ENCODE assay signal across 15 mouse cellular contexts in the genomic region with DNA sequence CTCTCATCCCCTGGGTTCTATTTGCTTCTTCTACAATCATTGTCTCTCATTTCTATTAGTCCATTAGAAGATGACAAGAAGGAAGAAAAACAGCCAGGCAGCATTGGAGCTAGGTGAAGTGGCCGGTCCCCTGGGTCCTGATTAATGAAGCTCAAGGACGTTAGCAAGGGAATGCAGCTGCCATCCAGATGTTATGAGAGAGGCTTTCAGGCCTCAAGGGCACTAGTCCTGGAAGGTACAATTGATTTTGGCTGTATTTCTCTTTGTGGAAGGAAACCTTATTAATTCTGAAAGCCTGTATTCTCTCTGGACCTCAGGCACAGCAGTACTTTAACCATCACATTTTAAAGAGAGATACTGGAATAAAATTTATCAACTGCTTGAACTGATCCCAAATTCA. TPM values are rescaled to one million over a fixed set of nuclear protein-coding genes. Genes with fewer than 3 reads are reported as not detected.
A peak's percentile ranks its signal among the peaks of the same experiment; 100 is the strongest.
DNase-seq lines count a peak whose midpoint lies in the region; ATAC-seq lines count a peak whose summit lies in the region.
"Had no signal": no experiment of that assay in that cellular context is flagged by ENCODE, and none has a peak within 500 bp of the region (broad histone marks: within the 10 kb centered on the region; RNA-seq: fewer than 3 reads in every experiment).

No protein-coding gene starts in this region.

- DNase-seq in adrenal gland, adult (ENCODE audit: inconsistent age in 2 of 2, low spot score in 1 of 2) = peak; percentile 10 to 49
- no peak for DNase-seq in adrenal gland, adult 18-20 months (ENCODE audit: low spot score in 2 of 2)
- DNase-seq in 3134 (ENCODE audit: extremely low read depth, insufficient read length, low spot score) = peak; percentile 13
- no peak for DNase-seq in spleen, adult 12 weeks (ENCODE audit: low spot score)
- no peak for DNase-seq in lung, adult 18-20 months
- DNase-seq in cerebellum, adult 9-11 months = no peak
- DNase-seq: kidney, postnatal 25 days had no signal

- no peaks in the 10 kb centered on the region for H3K36me3 ChIP-seq in hindbrain, embryonic 12.5 days
- no peaks in the 10 kb centered on the region for H3K36me3 ChIP-seq in midbrain, embryonic 12.5 days
- H3K36me3 ChIP-seq: embryonic facial prominence, embryonic 13.5 days; G1E; lung, embryonic 15.5 days had no signal

- H3K4me1 ChIP-seq in hindbrain, embryonic 12.5 days = no peaks in the 10 kb centered on the region; the same call in 1 of the 2 replicates
- no peaks in the 10 kb centered on the region for H3K4me1 ChIP-seq in midbrain, embryonic 12.5 days
- H3K4me1 ChIP-seq: lung, embryonic 15.5 days had no signal

- peak; percentile 38; the same call in 1 of the 2 replicates for ATAC-seq in hindbrain, embryonic 12.5 days (ENCODE audit: low FRiP score)
- ATAC-seq in midbrain, embryonic 12.5 days (ENCODE audit: low FRiP score, low read depth) = peak; percentile 67
- ATAC-seq: activated CD4-positive, CD25-positive, alpha-beta regulatory T cell, adult 4 months; forebrain, embryonic 16.5 days had no signal

- no peak overlapping the region for H3K9ac ChIP-seq in hindbrain, embryonic 12.5 days
- H3K9ac ChIP-seq in midbrain, embryonic 12.5 days (replicated peaks) = no peak overlapping the region
- H3K9ac ChIP-seq: embryonic facial prominence, embryonic 13.5 days; lung, embryonic 15.5 days had no signal

- no peak overlapping the region for H3K27ac ChIP-seq in hindbrain, embryonic 12.5 days
- H3K27ac ChIP-seq in midbrain, embryonic 12.5 days (replicated peaks) = no peak overlapping the region; the same call in 1 of the 2 replicates
- H3K27ac ChIP-seq: embryonic facial prominence, embryonic 13.5 days; lung, embryonic 15.5 days had no signal

- H3K27me3 ChIP-seq in hindbrain, embryonic 12.5 days = no peaks in the 10 kb centered on the region
- H3K27me3 ChIP-seq in midbrain, embryonic 12.5 days = no peaks in the 10 kb centered on the region
- H3K27me3 ChIP-seq: embryonic facial prominence, embryonic 13.5 days; lung, embryonic 15.5 days had no signal

- WGBS in hindbrain, embryonic 12.5 days = 71% methylated on average over 2 of the region's 2 CpGs
- 64% methylated on average over 2 of the region's 2 CpGs for WGBS in midbrain, embryonic 12.5 days

- H3K4me3 ChIP-seq in hindbrain, embryonic 12.5 days = no peak overlapping the region
- no peak overlapping the region for H3K4me3 ChIP-seq in midbrain, embryonic 12.5 days
- H3K4me3 ChIP-seq: embryonic facial prominence, embryonic 13.5 days; lung, embryonic 15.5 days had no signal

- no peak overlapping the region for H3K4me2 ChIP-seq in hindbrain, embryonic 12.5 days (replicated peaks)
- no peak overlapping the region for H3K4me2 ChIP-seq in midbrain, embryonic 12.5 days (replicated peaks)
- H3K4me2 ChIP-seq: embryonic facial prominence, embryonic 13.5 days; heart, embryonic 11.5 days; lung, embryonic 15.5 days had no signal

- no peaks in the 10 kb centered on the region for H3K9me3 ChIP-seq in hindbrain, embryonic 12.5 days (replicated peaks)
- H3K9me3 ChIP-seq in midbrain, embryonic 12.5 days = no peaks in the 10 kb centered on the region
- H3K9me3 ChIP-seq: embryonic facial prominence, embryonic 13.5 days; G1E; lung, embryonic 15.5 days had no signal

RNA-seq across cellular contexts. Expression of gene Cubn, which starts 41.1 kb away (rescaled TPM):
- total RNA-seq in adrenal gland, adult 18-20 months (2021) = under 1 TPM; 0.19 to 0.36 TPM
- polyA plus RNA-seq in hindbrain, embryonic 12.5 days (2016; fragmentation: Nextera tagmentation; extraction: Ambion mirVana) = 0.29 and 0.32 TPM in 2 replicates
- 0.41 and 0.89 TPM in 2 replicates for polyA plus RNA-seq in midbrain, embryonic 12.5 days (2016; fragmentation: Nextera tagmentation; extraction: Ambion mirVana)
- polyA plus RNA-seq: G1E had no signal

Comparison
In these comparisons a context has a peak if more than half of its experiments do, and no peak if none do; other contexts are left out.
1. DNase-seq: peak in adrenal gland, adult (2 of 2) and 3134 (single experiment); none in adrenal gland, adult 18-20 months (0 of 2), spleen, adult 12 weeks (single experiment), lung, adult 18-20 months (0 of 2) and cerebellum, adult 9-11 months (single experiment).